Mouse (Mus musculus): ENCODE results near the gene Trim46. TPM values are rescaled to one million over a fixed set of nuclear protein-coding genes. Genes with fewer than 3 reads are reported as not detected.

Gene Trim46
- 62.5 and 76.1 TPM in 2 replicates for polyA plus RNA-seq (2015; fragmentation: Nextera tagmentation; extraction: Ambion mirVana)

GRCm38 (mm10) chr3:89246261-89247100, at the start of gene Trim46:
Gene Trim46 (minus strand): TSS chr3:89246309.
- Histone ChIP-seq H3K9ac (replicated peaks; ENCODE audit: low read depth, low read length) (peak within 1 kb of the TSS; percentile 85), H3K4me3 (replicated peaks; ENCODE audit: low read length) (peak within 1 kb of the TSS; percentile 83), H3K4me1 (replicated peaks; ENCODE audit: control insufficient read depth, insufficient read depth, low read length) (peaks cover 45% of the 10 kb centered on the region), H3K9me3 (ENCODE audit: control insufficient read depth, low read length) (no peaks in the 10 kb centered on the region), H3K27ac (ENCODE audit: low read length) (peak within 1 kb of the TSS; percentile 96), H3K4me2 (ENCODE audit: low read length) (peak within 1 kb of the TSS; percentile 97), H3K27me3 (replicated peaks; ENCODE audit: control insufficient read depth, insufficient read depth, low read length) (no peaks in the 10 kb centered on the region), H3K36me3 (ENCODE audit: control insufficient read depth, insufficient read depth) (peaks cover 7% of the 10 kb centered on the region)
- under 1% methylated on average over 42 of the region's 42 CpGs for WGBS
- ATAC-seq: peak; percentile 75

DNA sequence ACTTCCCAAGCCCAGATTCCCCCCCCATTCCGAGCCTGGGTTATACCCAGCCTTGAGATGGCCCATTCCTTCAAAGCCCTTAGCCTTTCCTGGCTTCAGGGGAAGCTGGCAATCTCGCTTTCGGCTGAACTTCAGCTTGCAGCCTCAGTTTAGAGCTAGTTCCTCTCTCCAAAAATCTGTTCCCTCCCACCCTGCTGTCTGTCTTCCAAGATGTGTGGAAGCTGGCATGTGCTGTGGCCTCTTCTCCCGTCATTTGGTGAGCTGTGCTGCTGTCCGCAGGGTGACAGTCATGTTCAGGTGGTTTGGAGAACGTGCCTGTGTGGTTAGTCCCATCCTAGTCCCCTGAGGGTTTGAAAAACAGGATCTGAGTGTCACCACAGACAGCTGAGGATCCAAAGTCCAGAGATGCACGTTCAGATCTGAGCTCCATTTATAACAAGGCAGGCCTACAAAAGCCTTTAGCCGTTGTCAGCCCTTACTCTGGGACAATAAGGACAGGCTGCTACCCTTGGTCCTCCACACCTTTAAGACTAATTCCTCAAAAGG, 49.6 kb upstream of the Trim46 start:
- 75% methylated on average over 8 of the region's 8 CpGs for WGBS
- H3K27me3 ChIP-seq (replicated peaks; ENCODE audit: control insufficient read depth, insufficient read depth, low read length): peaks cover 5% of the 10 kb centered on the region; the same call in 1 of the 2 replicates
- ATAC-seq: no peak
- no peaks in the 10 kb centered on the region for H3K36me3 ChIP-seq (ENCODE audit: control insufficient read depth, insufficient read depth)
- H3K4me1 ChIP-seq (replicated peaks; ENCODE audit: control insufficient read depth, insufficient read depth, low read length): peaks cover 11% of the 10 kb centered on the region
- no peak overlapping the region for H3K9ac ChIP-seq (replicated peaks; ENCODE audit: low read depth, low read length)
- H3K9me3 ChIP-seq (ENCODE audit: control insufficient read depth, low read length): no peaks in the 10 kb centered on the region
- no peak overlapping the region for H3K4me2 ChIP-seq (ENCODE audit: low read length)
- H3K27ac ChIP-seq (ENCODE audit: low read length): no peak overlapping the region
- H3K4me3 ChIP-seq (replicated peaks; ENCODE audit: low read length): no peak overlapping the region

GRCm38 (mm10) chr3:89294195-89294594, 48.1 kb upstream of the Trim46 start:
- Histone ChIP-seq H3K36me3 (ENCODE audit: control insufficient read depth, insufficient read depth) (no peaks in the 10 kb centered on the region), H3K27me3 (replicated peaks; ENCODE audit: control insufficient read depth, insufficient read depth, low read length) (no peaks in the 10 kb centered on the region), H3K9ac (replicated peaks; ENCODE audit: low read depth, low read length) (no peak overlapping the region), H3K4me2 (ENCODE audit: low read length) (no peak overlapping the region), H3K4me3 (replicated peaks; ENCODE audit: low read length) (no peak overlapping the region), H3K27ac (ENCODE audit: low read length) (no peak overlapping the region), H3K9me3 (ENCODE audit: control insufficient read depth, low read length) (no peaks in the 10 kb centered on the region), H3K4me1 (replicated peaks; ENCODE audit: control insufficient read depth, insufficient read depth, low read length) (peaks cover 9% of the 10 kb centered on the region)
- ATAC-seq: no peak
- 75% methylated on average over 5 of the region's 5 CpGs for WGBS

GRCm38 (mm10) chr3:89293247-89293918, 47.3 kb upstream of the Trim46 start:
- Histone ChIP-seq H3K4me2 (ENCODE audit: low read length) (no peak overlapping the region), H3K4me1 (replicated peaks; ENCODE audit: control insufficient read depth, insufficient read depth, low read length) (peaks cover 9% of the 10 kb centered on the region), H3K27ac (ENCODE audit: low read length) (no peak overlapping the region), H3K9ac (replicated peaks; ENCODE audit: low read depth, low read length) (no peak overlapping the region), H3K27me3 (replicated peaks; ENCODE audit: control insufficient read depth, insufficient read depth, low read length) (no peaks in the 10 kb centered on the region), H3K36me3 (ENCODE audit: control insufficient read depth, insufficient read depth) (no peaks in the 10 kb centered on the region), H3K9me3 (ENCODE audit: control insufficient read depth, low read length) (no peaks in the 10 kb centered on the region), H3K4me3 (replicated peaks; ENCODE audit: low read length) (no peak overlapping the region)
- no peak for ATAC-seq
- WGBS: 92% methylated on average over 11 of the region's 11 CpGs

DNA sequence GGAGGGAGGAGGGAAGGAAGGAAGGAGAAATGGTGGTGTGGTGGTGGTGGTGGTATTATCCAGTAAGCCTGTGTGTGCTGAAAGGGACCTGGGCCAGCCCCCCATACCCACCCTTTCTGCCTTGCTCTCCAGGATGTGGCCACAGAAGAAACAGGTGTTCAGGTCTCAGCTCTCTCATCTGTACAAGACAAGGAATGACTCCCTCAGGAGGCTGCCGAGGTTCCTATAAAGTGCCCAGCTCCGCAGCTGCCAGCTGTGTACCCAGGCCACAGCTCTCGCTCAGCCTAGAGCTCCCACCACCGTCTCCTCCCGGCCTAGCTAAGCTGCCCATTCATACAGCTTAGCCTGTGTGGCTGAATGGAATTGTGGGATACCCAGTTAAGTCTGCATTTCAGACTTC, 46.2 kb upstream of the Trim46 start:
- Histone ChIP-seq H3K4me2 (ENCODE audit: low read length) (no peak overlapping the region), H3K4me3 (replicated peaks; ENCODE audit: low read length) (no peak overlapping the region), H3K9ac (replicated peaks; ENCODE audit: low read depth, low read length) (no peak overlapping the region), H3K4me1 (replicated peaks; ENCODE audit: control insufficient read depth, insufficient read depth, low read length) (peaks cover 8% of the 10 kb centered on the region), H3K27ac (ENCODE audit: low read length) (no peak overlapping the region), H3K36me3 (ENCODE audit: control insufficient read depth, insufficient read depth) (no peaks in the 10 kb centered on the region), H3K27me3 (replicated peaks; ENCODE audit: control insufficient read depth, insufficient read depth, low read length) (no peaks in the 10 kb centered on the region), H3K9me3 (ENCODE audit: control insufficient read depth, low read length) (no peaks in the 10 kb centered on the region)
- 65% methylated on average over 5 of the region's 5 CpGs for WGBS
- no peak for ATAC-seq

DNA sequence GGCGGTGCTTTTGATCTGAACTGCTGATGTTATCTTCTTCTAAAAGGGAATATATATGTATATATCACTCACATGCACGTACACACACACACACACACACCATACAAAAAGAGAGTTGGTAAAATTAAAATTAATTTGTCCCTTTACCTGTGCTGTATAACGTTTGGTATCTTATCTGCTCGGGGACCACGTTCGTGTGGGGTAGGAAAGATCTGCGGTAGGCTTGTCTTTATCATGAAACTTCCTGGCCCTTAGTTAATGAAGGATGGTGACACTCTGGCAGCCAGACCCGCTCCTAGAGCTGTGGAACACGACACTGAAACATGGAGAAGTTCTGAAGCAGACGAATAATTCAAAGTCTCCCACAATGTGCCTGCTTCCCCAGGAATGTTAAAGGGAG, 45.8 kb upstream of the Trim46 start:
- Histone ChIP-seq H3K27me3 (replicated peaks; ENCODE audit: control insufficient read depth, insufficient read depth, low read length) (no peaks in the 10 kb centered on the region), H3K4me3 (replicated peaks; ENCODE audit: low read length) (no peak overlapping the region), H3K4me2 (ENCODE audit: low read length) (no peak overlapping the region), H3K4me1 (replicated peaks; ENCODE audit: control insufficient read depth, insufficient read depth, low read length) (peaks cover 6% of the 10 kb centered on the region), H3K9ac (replicated peaks; ENCODE audit: low read depth, low read length) (no peak overlapping the region), H3K36me3 (ENCODE audit: control insufficient read depth, insufficient read depth) (no peaks in the 10 kb centered on the region), H3K9me3 (ENCODE audit: control insufficient read depth, low read length) (no peaks in the 10 kb centered on the region), H3K27ac (ENCODE audit: low read length) (no peak overlapping the region)
- no peak for ATAC-seq
- 78% methylated on average over 10 of the region's 10 CpGs for WGBS

GRCm38 (mm10) chr3:89288503-89288928, 42.4 kb upstream of the Trim46 start:
- no peaks in the 10 kb centered on the region for H3K4me1 ChIP-seq (replicated peaks; ENCODE audit: control insufficient read depth, insufficient read depth, low read length)
- WGBS: 54% methylated on average over 7 of the region's 7 CpGs
- H3K9me3 ChIP-seq (ENCODE audit: control insufficient read depth, low read length): no peaks in the 10 kb centered on the region
- no peak overlapping the region for H3K4me2 ChIP-seq (ENCODE audit: low read length)
- no peaks in the 10 kb centered on the region for H3K27me3 ChIP-seq (replicated peaks; ENCODE audit: control insufficient read depth, insufficient read depth, low read length)
- H3K9ac ChIP-seq (replicated peaks; ENCODE audit: low read depth, low read length): no peak overlapping the region
- no peak overlapping the region for H3K4me3 ChIP-seq (replicated peaks; ENCODE audit: low read length)
- no peak overlapping the region for H3K27ac ChIP-seq (ENCODE audit: low read length)
- no peaks in the 10 kb centered on the region for H3K36me3 ChIP-seq (ENCODE audit: control insufficient read depth, insufficient read depth)
- ATAC-seq: no peak

GRCm38 (mm10) chr3:89287286-89287685, 41.2 kb upstream of the Trim46 start:
- no peak for ATAC-seq
- H3K36me3 ChIP-seq (ENCODE audit: control insufficient read depth, insufficient read depth): no peaks in the 10 kb centered on the region
- H3K4me3 ChIP-seq (replicated peaks; ENCODE audit: low read length): no peak overlapping the region
- H3K27ac ChIP-seq (ENCODE audit: low read length): no peak overlapping the region
- no peaks in the 10 kb centered on the region for H3K9me3 ChIP-seq (ENCODE audit: control insufficient read depth, low read length)
- H3K4me2 ChIP-seq (ENCODE audit: low read length): no peak overlapping the region
- peaks cover 2% of the 10 kb centered on the region; the same call in 1 of the 2 replicates for H3K4me1 ChIP-seq (replicated peaks; ENCODE audit: control insufficient read depth, insufficient read depth, low read length)
- H3K9ac ChIP-seq (replicated peaks; ENCODE audit: low read depth, low read length): no peak overlapping the region
- no peaks in the 10 kb centered on the region for H3K27me3 ChIP-seq (replicated peaks; ENCODE audit: control insufficient read depth, insufficient read depth, low read length)
- 67% methylated on average over 5 of the region's 5 CpGs for WGBS

- H3K27me3 ChIP-seq (replicated peaks; ENCODE audit: control insufficient read depth, insufficient read depth, low read length): 0 out of 2 replicates have a peak, but pooled peaks cover 2% of the 10 kb centered on the region
- H3K36me3 ChIP-seq (ENCODE audit: control insufficient read depth, insufficient read depth): no peaks in the 10 kb centered on the region
- no peak overlapping the region for H3K4me3 ChIP-seq (replicated peaks; ENCODE audit: low read length)
- WGBS: 45% methylated on average over 2 of the region's 2 CpGs
- H3K4me2 ChIP-seq (ENCODE audit: low read length): no peak overlapping the region
- H3K27ac ChIP-seq (ENCODE audit: low read length): no peak overlapping the region
- no peak for ATAC-seq
- no peak overlapping the region for H3K9ac ChIP-seq (replicated peaks; ENCODE audit: low read depth, low read length)
- H3K4me1 ChIP-seq (replicated peaks; ENCODE audit: control insufficient read depth, insufficient read depth, low read length): peaks cover 16% of the 10 kb centered on the region
- no peaks in the 10 kb centered on the region for H3K9me3 ChIP-seq (ENCODE audit: control insufficient read depth, low read length)
These were observed 39.4 kb upstream of the Trim46 start for GRCm38 (mm10) chr3:89285526-89285925.
